Mouse (Mus musculus): ENCODE data around the gene Il6ra.

DNA sequence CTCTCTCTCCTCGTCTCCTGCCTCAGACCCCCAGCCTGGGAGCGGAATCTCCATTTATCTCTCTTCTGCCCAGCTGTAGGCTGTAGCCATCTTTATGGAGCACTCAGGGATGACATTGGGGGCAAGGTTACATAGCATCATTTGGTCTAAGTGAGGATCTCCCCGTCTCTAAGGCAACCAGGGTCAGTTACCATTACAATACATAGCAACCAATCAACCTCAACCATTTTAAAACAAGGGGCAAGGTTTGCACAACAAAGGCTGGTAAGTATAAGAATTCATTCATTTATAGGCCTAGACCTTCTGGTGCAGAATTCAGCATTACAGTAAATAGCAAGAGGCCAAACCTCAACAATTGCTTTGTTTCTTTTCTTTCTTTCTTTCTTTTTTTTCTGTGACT is 86.7 kb downstream of the Il6ra start:
- TF ChIP-seq CTCF (IDR thresholded peaks at IDR 0.05; ENCODE audit: low read depth), result no peak
- no peak for TF ChIP-seq EP300 (optimal IDR thresholded peaks at IDR 0.05)

Data from stomach, postnatal 0 days (tissue).